Mouse (Mus musculus) MEL (cell line): ENCODE results near the gene Pan2. TPM values are rescaled to one million over a fixed set of nuclear protein-coding genes. Genes with fewer than 3 reads are reported as not detected.

ENCODE experiments used
- DNase-seq: peaks from one replicate; pipeline ENCODE4 v3.0.0; 2011; ENCODE audit warnings: low read depth, low spot score
- H3K27ac ChIP-seq: 2 replicates; pipeline ENCODE4 v1.5.1; 2012; ENCODE audit warnings: low read depth, mild to moderate bottlenecking, control low read depth, low read length, moderate library complexity; ENCODE audit not compliant: control insufficient read depth
- H3K27me3 ChIP-seq, 2 experiments: fragments of 150-350 bp in 1 of 2; sonication (generic) in 1 of 2; 2 replicates each; pipeline ENCODE4 v1.6.1; 2012; ENCODE audit warnings: low read length in 2 of 2, mild to moderate bottlenecking in 2 of 2, improper control_type of control experiment in 1 of 2, moderate library complexity in 1 of 2; ENCODE audit not compliant: insufficient read depth in 2 of 2, control insufficient read depth in 1 of 2
- H3K36me3 ChIP-seq, 2 experiments: 2 replicates each; pipeline ENCODE4 v1.6.1; 2012 to 2014; ENCODE audit warnings: low read length in 2 of 2, improper control_type of control experiment in 1 of 2, inconsistent platforms in 1 of 2, mild to moderate bottlenecking in 1 of 2; ENCODE audit not compliant: insufficient read depth in 2 of 2, control insufficient read depth in 1 of 2
- H3K4me1 ChIP-seq, 2 experiments: fragments of 150-350 bp in 1 of 2; sonication (generic) in 1 of 2; 2 replicates each; pipeline ENCODE4 v1.6.1; 2012; ENCODE audit warnings: low read length in 2 of 2, improper control_type of control experiment in 1 of 2, mild to moderate bottlenecking in 1 of 2; ENCODE audit not compliant: insufficient read depth in 2 of 2, control insufficient read depth in 1 of 2
- H3K4me3 ChIP-seq, 2 experiments: fragments of 150-350 bp in 1 of 2; sonication (generic) in 1 of 2; 2 replicates each; pipeline ENCODE4 v1.5.1; 2012; ENCODE audit warnings: low read depth in 2 of 2, low read length in 2 of 2, mild to moderate bottlenecking in 2 of 2, moderate library complexity in 2 of 2, control low read depth in 1 of 2, improper control_type of control experiment in 1 of 2; ENCODE audit not compliant: control insufficient read depth in 1 of 2, insufficient read depth in 1 of 2
- H3K79me2 ChIP-seq: 2 replicates; pipeline ENCODE4 v1.6.1; 2012; ENCODE audit warnings: mild to moderate bottlenecking, low read length, moderate library complexity; ENCODE audit not compliant: control insufficient read depth, poor library complexity, insufficient read depth
- H3K9ac ChIP-seq: 2 replicates; pipeline ENCODE4 v1.6.1; 2012; ENCODE audit warnings: low read depth, mild to moderate bottlenecking, control low read depth, low read length, moderate library complexity; ENCODE audit not compliant: control insufficient read depth, poor library complexity, severe bottlenecking
- H3K9me3 ChIP-seq: fragments of 150-350 bp; sonication (generic); replicated peaks from 2 replicates; pipeline ENCODE4 v1.6.1; 2012; ENCODE audit warnings: mild to moderate bottlenecking, low read length, improper control_type of control experiment, moderate library complexity; ENCODE audit not compliant: insufficient read depth
- BHLHE40 ChIP-seq: IDR thresholded peaks from 2 replicates; pipeline ENCODE4 v1.6.1; 2012; ENCODE audit warnings: low read depth, mild to moderate bottlenecking, inconsistent platforms, low read length, improper control_type of control experiment, borderline replicate concordance
- CHD1 ChIP-seq: IDR thresholded peaks from 2 replicates; pipeline ENCODE4 v1.6.1; 2012; ENCODE audit warnings: low read depth, mild to moderate bottlenecking, inconsistent platforms, low read length, improper control_type of control experiment
- CHD2 ChIP-seq: IDR thresholded peaks from 2 replicates; pipeline ENCODE4 v1.6.1; 2011; ENCODE audit warnings: low read length, improper control_type of control experiment
- CTCF ChIP-seq, 3 experiments: IDR thresholded peaks in 2 of 3; conservative IDR thresholded peaks in 1 of 3; 2 replicates each; pipeline ENCODE4 v1.5.1; 2011 to 2012; ENCODE audit warnings: low read length in 3 of 3, low read depth in 2 of 3, mild to moderate bottlenecking in 2 of 3, improper control_type of control experiment in 1 of 3, inconsistent platforms in 1 of 3, mixed read lengths in 1 of 3, moderate library complexity in 1 of 3; ENCODE audit not compliant: control insufficient read depth in 1 of 3, insufficient read depth in 1 of 3, poor library complexity in 1 of 3, severe bottlenecking in 1 of 3
- E2F4 ChIP-seq: IDR thresholded peaks from 2 replicates; pipeline ENCODE4 v1.6.1; 2011; ENCODE audit warnings: low read depth, low read length, improper control_type of control experiment, borderline replicate concordance
- ELF1 ChIP-seq: IDR thresholded peaks from 2 replicates; pipeline ENCODE4 v1.6.1; 2014; ENCODE audit warnings: low read depth, mild to moderate bottlenecking, inconsistent platforms, low read length, improper control_type of control experiment, moderate library complexity
- EP300 ChIP-seq, 2 experiments: IDR thresholded peaks; 2 replicates each; pipeline ENCODE4 v1.6.1; 2011; ENCODE audit warnings: improper control_type of control experiment in 2 of 2, low read length in 2 of 2, low read depth in 1 of 2, mild to moderate bottlenecking in 1 of 2
- ETS1 ChIP-seq: IDR thresholded peaks from 2 replicates; pipeline ENCODE4 v1.6.1; 2012; ENCODE audit warnings: low read depth, mild to moderate bottlenecking, inconsistent platforms, low read length, improper control_type of control experiment, moderate library complexity
- GABPA ChIP-seq: IDR thresholded peaks from 2 replicates; pipeline ENCODE4 v1.6.1; 2012; ENCODE audit warnings: low read depth, mild to moderate bottlenecking, inconsistent platforms, low read length, improper control_type of control experiment, moderate library complexity
- GATA1 ChIP-seq: IDR thresholded peaks from 2 replicates; pipeline ENCODE4 v1.6.1; 2011; ENCODE audit warnings: low read depth, low read length, improper control_type of control experiment
- HCFC1 ChIP-seq: IDR thresholded peaks from 2 replicates; pipeline ENCODE4 v1.6.1; 2012; ENCODE audit warnings: low read depth, mild to moderate bottlenecking, inconsistent platforms, low read length, improper control_type of control experiment, moderate library complexity
- KAT2A ChIP-seq: conservative IDR thresholded peaks from 2 replicates; pipeline ENCODE4 v1.6.1; 2012; ENCODE audit warnings: low read depth, low read length, improper control_type of control experiment, inconsistent platforms
- MAFK ChIP-seq: IDR thresholded peaks from 2 replicates; pipeline ENCODE4 v1.6.1; 2011; ENCODE audit warnings: low read depth, mild to moderate bottlenecking, low read length, improper control_type of control experiment, borderline replicate concordance
- MAX ChIP-seq: IDR thresholded peaks from 2 replicates; pipeline ENCODE4 v1.6.1; 2011; ENCODE audit warnings: low read length, improper control_type of control experiment
- MAZ ChIP-seq: IDR thresholded peaks from 2 replicates; pipeline ENCODE4 v1.6.1; 2012; ENCODE audit warnings: low read depth, mild to moderate bottlenecking, inconsistent platforms, low read length, improper control_type of control experiment
- MEF2A ChIP-seq: IDR thresholded peaks from 2 replicates; pipeline ENCODE4 v1.6.1; 2014; ENCODE audit warnings: low read depth, mild to moderate bottlenecking, inconsistent platforms, low read length, improper control_type of control experiment; ENCODE audit not compliant: poor library complexity, insufficient replicate concordance, severe bottlenecking; ENCODE audit errors: extremely low read depth
- MXI1 ChIP-seq: IDR thresholded peaks from 2 replicates; pipeline ENCODE4 v1.6.1; 2011; ENCODE audit warnings: mild to moderate bottlenecking, low read depth, low read length, improper control_type of control experiment
- MYB ChIP-seq: IDR thresholded peaks from 2 replicates; pipeline ENCODE4 v1.6.1; 2011; ENCODE audit warnings: mild to moderate bottlenecking, low read depth, low read length, improper control_type of control experiment
- MYC ChIP-seq: IDR thresholded peaks from 2 replicates; pipeline ENCODE4 v1.6.1; 2011; ENCODE audit warnings: low read depth, mild to moderate bottlenecking, low read length, improper control_type of control experiment, moderate library complexity
- NRF1 ChIP-seq: IDR thresholded peaks from 2 replicates; pipeline ENCODE4 v1.6.1; 2014; ENCODE audit warnings: low read depth, mild to moderate bottlenecking, inconsistent platforms, low read length, improper control_type of control experiment, moderate library complexity; ENCODE audit not compliant: poor library complexity, insufficient read depth, severe bottlenecking
- POLR2A ChIP-seq, 2 experiments: IDR thresholded peaks; 2 replicates each; pipeline ENCODE4 v1.6.1; 2011 to 2012; ENCODE audit warnings: low read length in 2 of 2, mild to moderate bottlenecking in 2 of 2, control low read depth in 1 of 2, improper control_type of control experiment in 1 of 2, low read depth in 1 of 2, moderate library complexity in 1 of 2; ENCODE audit not compliant: control insufficient read depth in 1 of 2, insufficient read depth in 1 of 2, poor library complexity in 1 of 2
- POLR2AphosphoS2 ChIP-seq: IDR thresholded peaks from 2 replicates; pipeline ENCODE4 v1.6.1; 2011; ENCODE audit warnings: low read length, improper control_type of control experiment
- POLR2AphosphoS5 ChIP-seq: IDR thresholded peaks from 2 replicates; pipeline ENCODE4 v1.6.1; 2012; ENCODE audit warnings: low read depth, borderline replicate concordance, mild to moderate bottlenecking, inconsistent platforms, low read length, moderate library complexity, mixed read lengths
- RAD21 ChIP-seq: IDR thresholded peaks from 2 replicates; pipeline ENCODE4 v1.6.1; 2011; ENCODE audit warnings: mild to moderate bottlenecking, low read depth, low read length, improper control_type of control experiment
- RCOR1 ChIP-seq: IDR thresholded peaks from 2 replicates; pipeline ENCODE4 v1.6.1; 2012; ENCODE audit warnings: low read depth, mild to moderate bottlenecking, inconsistent platforms, low read length, improper control_type of control experiment
- SIN3A ChIP-seq: IDR thresholded peaks from 2 replicates; pipeline ENCODE4 v1.6.1; 2012; ENCODE audit warnings: low read length, improper control_type of control experiment, inconsistent platforms
- SMC3 ChIP-seq: IDR thresholded peaks from 2 replicates; pipeline ENCODE4 v1.6.1; 2011; ENCODE audit warnings: low read depth, low read length, improper control_type of control experiment
- TAL1 ChIP-seq: IDR thresholded peaks from 2 replicates; pipeline ENCODE4 v1.6.1; 2012; ENCODE audit warnings: mild to moderate bottlenecking, inconsistent platforms, low read length, moderate library complexity, mixed read lengths
- TBP ChIP-seq: IDR thresholded peaks from 2 replicates; pipeline ENCODE4 v1.8.0; 2011; ENCODE audit warnings: low read depth, low read length, improper control_type of control experiment
- TCF12 ChIP-seq: IDR thresholded peaks from 2 replicates; pipeline ENCODE4 v1.6.1; 2014; ENCODE audit warnings: low read depth, mild to moderate bottlenecking, inconsistent platforms, low read length, improper control_type of control experiment, moderate library complexity
- UBTF ChIP-seq: IDR thresholded peaks from 2 replicates; pipeline ENCODE4 v1.6.1; 2012; ENCODE audit warnings: low read depth, mild to moderate bottlenecking, inconsistent platforms, low read length, improper control_type of control experiment, moderate library complexity, borderline replicate concordance; ENCODE audit not compliant: insufficient read depth
- USF1 ChIP-seq: IDR thresholded peaks from 2 replicates; pipeline ENCODE4 v1.6.1; 2014; ENCODE audit warnings: low read depth, mild to moderate bottlenecking, inconsistent platforms, low read length, improper control_type of control experiment, moderate library complexity
- USF2 ChIP-seq, 2 experiments: IDR thresholded peaks; 2 replicates each; pipeline ENCODE4 v1.6.1; 2011 to 2012; ENCODE audit warnings: improper control_type of control experiment in 2 of 2, low read length in 2 of 2, borderline replicate concordance in 1 of 2, inconsistent platforms in 1 of 2, low read depth in 1 of 2, mild to moderate bottlenecking in 1 of 2; ENCODE audit not compliant: insufficient read depth in 1 of 2
- ZC3H11A ChIP-seq: IDR thresholded peaks from 2 replicates; pipeline ENCODE4 v1.6.1; 2012; ENCODE audit warnings: low read depth, mild to moderate bottlenecking, inconsistent platforms, low read length, improper control_type of control experiment
- ZKSCAN1 ChIP-seq: IDR thresholded peaks from 2 replicates; pipeline ENCODE4 v1.6.1; 2012; ENCODE audit warnings: low read depth, mild to moderate bottlenecking, inconsistent platforms, low read length, improper control_type of control experiment, moderate library complexity
- ZMIZ1 ChIP-seq: IDR thresholded peaks from 2 replicates; pipeline ENCODE4 v1.6.1; 2012; ENCODE audit warnings: low read depth, mild to moderate bottlenecking, inconsistent platforms, low read length, improper control_type of control experiment, moderate library complexity
- ZNF384 ChIP-seq: IDR thresholded peaks from 2 replicates; pipeline ENCODE4 v1.6.1; 2012; ENCODE audit warnings: low read depth, mild to moderate bottlenecking, inconsistent platforms, low read length, improper control_type of control experiment
- polyA plus RNA-seq, 2 experiments: library from polyadenylated mRNA; stranded (reverse) in 1 of 2; unstranded in 1 of 2; fragments of >175 nt in 1 of 2; fragments of >200 nt in 1 of 2; gene quantifications; 2 replicates each; pipeline versions ENCODE4 v1.2.1 to v1.2.4; 2012; ENCODE audit warnings: low replicate concordance in 2 of 2, low read depth in 1 of 2; ENCODE audit not compliant: insufficient read length in 2 of 2, insufficient read depth in 1 of 2, missing spikeins in 1 of 2
- total RNA-seq: library from RNA; depleted of rRNA; stranded (reverse); fragments of 300-350 nt; gene quantifications from 2 replicates; pipeline ENCODE4 v1.2.3, GENCODE M21; 2012

The Pan2 gene
- total and polyA plus RNA-seq, 3 experiments: 6.8 to 28.6 TPM; not detected in 1

- Histone ChIP-seq H3K36me3 (peaks cover 0 to 13% of the 10 kb centered on the region in 2 experiments; a peak in 3 of 4 replicates), H3K27ac (peak overlapping the region; percentile 83), H3K9ac (peak overlapping the region; percentile 87), H3K4me1 (peaks cover 11 to 18% of the 10 kb centered on the region in 2 experiments), H3K9me3 (no peaks in the 10 kb centered on the region), H3K4me3 (peak overlapping the region; percentile 52 to 63), H3K27me3 (no peaks in the 10 kb centered on the region), H3K79me2 (peaks cover 2% of the 10 kb centered on the region; the same call in 1 of the 2 replicates)
- no peak for DNase-seq
- TF ChIP-seq ZC3H11A (no peak), USF2 (IDR thresholded peaks at IDR 0.05; ENCODE audit: borderline replicate concordance in 1 of 2, insufficient read depth in 1 of 2, low read depth in 1 of 2, low read length in 2 of 2) (no peak), NRF1 (no peak), MAFK (no peak), RAD21 (no peak), MAX (peak; percentile 48; the same call in 1 of the 2 replicates), MEF2A (no peak), TAL1 (no peak), ZMIZ1 (no peak; the same call in 1 of the 2 replicates), E2F4 (no peak), RCOR1 (no peak), KAT2A (peak; percentile 14; the same call in 1 of the 2 replicates), TBP (peak; percentile 75; the same call in 1 of the 2 replicates), POLR2A (IDR thresholded peaks at IDR 0.05; ENCODE audit: control insufficient read depth in 1 of 2, insufficient read depth in 1 of 2, low read depth in 1 of 2, low read length in 2 of 2, poor library complexity in 1 of 2) (peak in 1 of 2 experiments; percentile 31; a peak in 2 of 4 replicates), TCF12 (no peak; the same call in 1 of the 2 replicates), POLR2AphosphoS2 (peak; percentile 52; the same call in 1 of the 2 replicates), UBTF (no peak), ELF1 (no peak), CTCF (IDR thresholded peaks at IDR 0.05 in 2 of 3, conservative IDR thresholded peaks at IDR 0.05 in 1 of 3; ENCODE audit: control insufficient read depth in 1 of 3, insufficient read depth in 1 of 3, low read depth in 2 of 3, low read length in 3 of 3, poor library complexity in 1 of 3, severe bottlenecking in 1 of 3) (no peak), CHD1 (peak; percentile 91; the same call in 1 of the 2 replicates), USF1 (no peak; the same call in 1 of the 2 replicates), GABPA (no peak), BHLHE40 (no peak), ETS1 (no peak), MAZ (peak; percentile 3; the same call in 1 of the 2 replicates), MYB (no peak), ZKSCAN1 (peak; percentile 37; the same call in 1 of the 2 replicates), SIN3A (peak; percentile 83), POLR2AphosphoS5 (no peak), SMC3 (0 out of 2 replicates have a peak, but pooled peaks have one; percentile 3), EP300 (IDR thresholded peaks at IDR 0.05; ENCODE audit: low read depth in 1 of 2, low read length in 2 of 2) (no peak), ZNF384 (no peak), MXI1 (peak; percentile 19; the same call in 1 of the 2 replicates), GATA1 (peak; percentile 30; the same call in 1 of the 2 replicates), MYC (peak; percentile 56; the same call in 1 of the 2 replicates), CHD2 (peak; percentile 33), HCFC1 (no peak)
These were observed 66.0 kb downstream of the Pan2 start for GRCm38 (mm10) chr10:128369218-128369543.
